In the genomic region with DNA sequence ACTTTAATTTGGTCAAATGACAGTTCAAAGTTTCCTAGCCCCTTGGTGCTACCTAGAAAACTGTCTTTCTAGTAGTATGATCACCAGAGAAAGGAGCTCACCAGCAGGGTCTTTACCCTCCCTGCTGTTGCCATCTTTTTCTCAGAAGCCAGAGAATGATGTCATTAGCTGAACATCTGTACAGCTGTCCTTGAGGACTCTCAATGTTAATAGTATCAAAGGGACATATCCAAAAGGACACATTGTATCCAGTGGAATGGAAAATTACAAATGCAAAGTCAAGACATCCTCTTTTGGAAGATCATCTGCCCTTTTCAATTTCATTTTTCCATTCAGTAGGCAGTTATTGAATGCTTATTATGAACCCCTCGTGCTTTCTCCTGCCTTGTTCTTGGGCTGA, we compare ENCODE assay signal across 4 mouse cellular contexts.
"Had no signal": no experiment of that assay in that cellular context is flagged by ENCODE, and none has a peak within 500 bp of the region (broad histone marks: within the 10 kb centered on the region; RNA-seq: fewer than 3 reads in every experiment).

No protein-coding gene starts in this region.

- DNase-seq: right cerebral cortex, adult 18-20 months; right cerebral cortex, postnatal 25 days; right cerebral cortex, postnatal 4 days; spleen, adult 18-20 months had no signal
